Mouse (Mus musculus) E14TG2a.4 (cell line): ENCODE data around the gene Snapin.

Experiments
- H3K27me3 ChIP-seq: 2 replicates; pipeline ENCODE4 v1.6.1; 2014; ENCODE audit warnings: low read length, control low read depth; ENCODE audit not compliant: insufficient read depth
- H3K36me3 ChIP-seq: 2 replicates; pipeline ENCODE4 v1.6.1; 2014; ENCODE audit warnings: low read length, control low read depth; ENCODE audit not compliant: insufficient read depth
- H3K4me1 ChIP-seq: replicated peaks from 2 replicates; pipeline ENCODE4 v1.6.1; 2014; ENCODE audit warnings: low read depth, low read length, control low read depth
- H3K4me3 ChIP-seq: replicated peaks from 2 replicates; pipeline ENCODE4 v1.5.1; 2014; ENCODE audit warnings: mild to moderate bottlenecking, low read length
- H3K9me3 ChIP-seq: 2 replicates; pipeline ENCODE4 v1.6.1; 2014; ENCODE audit warnings: low read length, control low read depth
- CTCF ChIP-seq: conservative IDR thresholded peaks from 2 replicates; pipeline ENCODE4 v1.5.1; 2014; ENCODE audit warnings: low read length
- NANOG ChIP-seq: IDR thresholded peaks from 2 replicates; pipeline ENCODE4 v1.6.1; 2014; ENCODE audit warnings: borderline replicate concordance, low read length, mixed read lengths
- POU5F1 ChIP-seq: IDR thresholded peaks from 2 replicates; pipeline ENCODE4 v1.6.1; 2014; ENCODE audit warnings: low read length, borderline replicate concordance

The Snapin gene

GRCm38 (mm10) chr3:90525421-90525820, 34.6 kb upstream of the Snapin start:
- peaks cover 19% of the 10 kb centered on the region; the same call in 1 of the 2 replicates for H3K27me3 ChIP-seq
- no peak overlapping the region for H3K4me3 ChIP-seq
- no peaks in the 10 kb centered on the region for H3K9me3 ChIP-seq
- TF ChIP-seq NANOG (no peak), POU5F1 (no peak), CTCF (peak; percentile 70)
- peaks cover 32% of the 10 kb centered on the region for H3K4me1 ChIP-seq
- H3K36me3 ChIP-seq, result no peaks in the 10 kb centered on the region

GRCm38 (mm10) chr3:90517711-90518110, 26.9 kb upstream of the Snapin start:
- H3K36me3 ChIP-seq, result no peaks in the 10 kb centered on the region
- H3K9me3 ChIP-seq, result no peaks in the 10 kb centered on the region
- H3K4me3 ChIP-seq, result no peak overlapping the region
- peaks cover 32% of the 10 kb centered on the region for H3K27me3 ChIP-seq
- TF ChIP-seq POU5F1 (no peak), CTCF (no peak), NANOG (no peak)
- peaks cover 45% of the 10 kb centered on the region for H3K4me1 ChIP-seq

GRCm38 (mm10) chr3:90515789-90516188, 25.0 kb upstream of the Snapin start:
- H3K9me3 ChIP-seq, result no peaks in the 10 kb centered on the region
- H3K4me1 ChIP-seq, result peaks cover 55% of the 10 kb centered on the region
- H3K27me3 ChIP-seq, result peaks cover 38% of the 10 kb centered on the region
- TF ChIP-seq CTCF (no peak), NANOG (no peak), POU5F1 (no peak)
- H3K36me3 ChIP-seq, result peaks cover 6% of the 10 kb centered on the region; the same call in 1 of the 2 replicates
- peak overlapping the region; percentile 73 for H3K4me3 ChIP-seq

GRCm38 (mm10) chr3:90515242-90515641, 24.4 kb upstream of the Snapin start:
- no peaks in the 10 kb centered on the region for H3K9me3 ChIP-seq
- TF ChIP-seq NANOG (no peak), POU5F1 (no peak), CTCF (no peak)
- peaks cover 56% of the 10 kb centered on the region for H3K4me1 ChIP-seq
- H3K4me3 ChIP-seq, result peak overlapping the region; percentile 73
- H3K36me3 ChIP-seq, result peaks cover 8% of the 10 kb centered on the region; the same call in 1 of the 2 replicates
- H3K27me3 ChIP-seq, result peaks cover 38% of the 10 kb centered on the region

- H3K4me1 ChIP-seq, result peaks cover 62% of the 10 kb centered on the region
- peaks cover 8% of the 10 kb centered on the region; the same call in 1 of the 2 replicates for H3K36me3 ChIP-seq
- no peaks in the 10 kb centered on the region for H3K9me3 ChIP-seq
- peaks cover 38% of the 10 kb centered on the region for H3K27me3 ChIP-seq
- TF ChIP-seq CTCF, result no peak
- no peak for TF ChIP-seq NANOG
- TF ChIP-seq POU5F1, result no peak
- peak overlapping the region; percentile 73 for H3K4me3 ChIP-seq
These were observed 23.9 kb upstream of the Snapin start for GRCm38 (mm10) chr3:90514691-90515090.

GRCm38 (mm10) chr3:90513796-90514590, 23.2 kb upstream of the Snapin start, which contains the start of the genes S100a1 and S100a13:
TSS of gene S100a1 (minus strand) at chr3:90514392.
TSS of gene S100a13 (plus strand) at chr3:90514435.
- TF ChIP-seq NANOG (no peak), CTCF (no peak), POU5F1 (no peak)
- Histone ChIP-seq H3K36me3 (peaks cover 8% of the 10 kb centered on the region; the same call in 1 of the 2 replicates), H3K27me3 (peaks cover 38% of the 10 kb centered on the region), H3K4me3 (peak within 1 kb of the TSS; percentile 73), H3K9me3 (no peaks in the 10 kb centered on the region), H3K4me1 (peaks cover 62% of the 10 kb centered on the region)

GRCm38 (mm10) chr3:90512948-90513642, 22.3 kb upstream of the Snapin start:
- TF ChIP-seq POU5F1 (no peak), NANOG (peak; percentile 46; the same call in 1 of the 2 replicates)
- H3K36me3 ChIP-seq, result peaks cover 9% of the 10 kb centered on the region; the same call in 1 of the 2 replicates
- peaks cover 38% of the 10 kb centered on the region for H3K27me3 ChIP-seq
- H3K9me3 ChIP-seq, result no peaks in the 10 kb centered on the region
- peaks cover 60% of the 10 kb centered on the region for H3K4me1 ChIP-seq
- peak overlapping the region; percentile 73 for H3K4me3 ChIP-seq

GRCm38 (mm10) chr3:90512276-90512675, 21.4 kb upstream of the Snapin start:
- H3K27me3 ChIP-seq, result peaks cover 38% of the 10 kb centered on the region
- peaks cover 18% of the 10 kb centered on the region for H3K36me3 ChIP-seq
- peaks cover 60% of the 10 kb centered on the region for H3K4me1 ChIP-seq
- no peak overlapping the region for H3K4me3 ChIP-seq
- TF ChIP-seq CTCF (no peak), POU5F1 (no peak), NANOG (no peak)
- no peaks in the 10 kb centered on the region for H3K9me3 ChIP-seq
